Mouse (Mus musculus) erythroblast, embryonic 14.5 days (primary cell): ENCODE measurements around the gene Kcng1. TPM values are rescaled to one million over a fixed set of nuclear protein-coding genes. Genes with fewer than 3 reads are reported as not detected.

Experiments used
- H3K27me3 ChIP-seq: 2 replicates; pipeline ENCODE4 v1.6.1; 2012; ENCODE audit warnings: inconsistent platforms; ENCODE audit not compliant: control insufficient read depth
- H3K36me3 ChIP-seq: 2 replicates; pipeline ENCODE4 v1.6.1; 2012; ENCODE audit warnings: mild to moderate bottlenecking, inconsistent platforms; ENCODE audit not compliant: control insufficient read depth
- H3K4me1 ChIP-seq: 2 replicates; pipeline ENCODE4 v1.6.1; 2012; ENCODE audit warnings: inconsistent platforms; ENCODE audit not compliant: control insufficient read depth
- H3K4me3 ChIP-seq: replicated peaks from 2 replicates; pipeline ENCODE3; 2012; ENCODE audit warnings: moderate library complexity, mild to moderate bottlenecking, inconsistent platforms
- H3K9me3 ChIP-seq: 2 replicates; pipeline ENCODE4 v1.6.1; 2012; ENCODE audit warnings: low read length, inconsistent platforms, mixed read lengths; ENCODE audit not compliant: control insufficient read depth
- GATA1 ChIP-seq: IDR thresholded peaks from 2 replicates; pipeline ENCODE4 v1.6.1; 2012; ENCODE audit warnings: low read length, inconsistent platforms, mixed read lengths
- TAL1 ChIP-seq: IDR thresholded peaks from 3 replicates; pipeline ENCODE4 v1.6.1; 2012; ENCODE audit warnings: low read length, inconsistent platforms, mixed read lengths
- polyA plus RNA-seq: library from polyadenylated mRNA; stranded (reverse); fragments of >175 nt; gene quantifications from 2 replicates; pipeline ENCODE4 v1.2.3, GENCODE M21; 2012

Gene Kcng1
- polyA plus RNA-seq, 1 experiment, result not detected

DNA sequence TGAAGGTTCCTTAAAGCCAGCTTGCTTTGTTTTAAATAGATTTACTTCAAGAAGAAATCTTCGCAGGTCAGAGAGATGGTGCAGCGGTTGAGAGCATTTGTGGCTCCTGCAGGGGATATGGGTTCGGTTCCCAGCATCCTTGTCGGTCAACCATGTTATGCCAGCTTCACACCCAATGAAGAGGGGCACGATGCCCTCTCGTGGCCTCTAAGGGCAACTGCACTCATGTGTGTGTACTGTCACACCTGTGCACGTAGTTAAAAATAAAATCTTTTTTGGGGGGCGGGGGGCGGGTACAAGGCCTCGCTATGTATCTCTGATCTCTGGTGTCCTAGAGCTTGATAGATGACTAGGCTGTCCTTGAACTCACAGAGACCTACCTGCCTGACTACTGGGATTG is 15.0 kb upstream of the Kcng1 start:
- Histone ChIP-seq H3K36me3 (no peaks in the 10 kb centered on the region), H3K4me3 (no peak overlapping the region), H3K4me1 (no peaks in the 10 kb centered on the region), H3K9me3 (no peaks in the 10 kb centered on the region), H3K27me3 (peaks cover 9% of the 10 kb centered on the region)
- TF ChIP-seq GATA1 (no peak), TAL1 (no peak)

DNA sequence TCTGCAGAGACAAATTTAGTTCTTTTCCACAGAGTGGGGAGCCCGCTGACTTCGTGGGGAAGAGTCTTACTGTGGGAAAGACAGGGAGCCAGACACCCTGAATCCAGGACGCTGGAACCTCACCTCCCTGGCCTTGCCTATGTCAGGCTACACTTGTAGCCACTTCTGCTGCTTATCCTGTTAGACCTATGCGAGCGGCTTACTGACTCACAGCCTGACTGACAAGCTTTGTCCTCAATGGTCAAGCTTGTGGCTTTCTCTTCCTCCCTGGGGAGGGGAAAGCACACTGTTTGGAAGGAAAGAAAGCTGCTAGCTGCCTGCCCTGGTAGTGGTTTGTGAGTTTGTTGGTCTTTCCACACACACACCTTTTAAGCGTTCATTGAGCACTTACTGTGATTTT is 11.0 kb upstream of the Kcng1 start:
- no peak for TF ChIP-seq GATA1
- peaks cover 5% of the 10 kb centered on the region for H3K9me3 ChIP-seq
- peaks cover 9% of the 10 kb centered on the region for H3K27me3 ChIP-seq
- H3K4me1 ChIP-seq, result no peaks in the 10 kb centered on the region
- H3K36me3 ChIP-seq, result no peaks in the 10 kb centered on the region
- H3K4me3 ChIP-seq, result no peak overlapping the region

DNA sequence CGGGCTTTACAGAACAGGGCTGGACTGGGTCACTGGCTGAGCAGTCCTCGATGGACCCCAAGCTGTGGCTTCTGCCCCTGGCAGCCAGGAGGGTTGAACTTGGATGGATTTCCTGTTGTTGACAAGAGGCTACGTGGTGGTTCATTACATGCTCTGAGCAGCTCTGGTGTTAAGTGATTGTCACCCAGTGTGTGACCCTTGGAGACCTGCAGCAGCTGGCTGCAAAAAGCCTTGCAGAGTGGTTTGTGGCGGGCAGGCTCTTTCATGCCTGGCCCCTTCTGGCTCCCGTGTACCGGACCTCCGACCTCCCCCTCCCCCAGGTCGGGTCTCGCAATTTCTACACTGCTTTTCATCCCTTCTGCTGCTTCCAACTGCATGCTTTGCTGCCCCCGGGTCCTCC is 10.5 kb upstream of the Kcng1 start:
- peaks cover 9% of the 10 kb centered on the region for H3K27me3 ChIP-seq
- H3K4me1 ChIP-seq, result no peaks in the 10 kb centered on the region
- TF ChIP-seq TAL1, result no peak
- no peak overlapping the region for H3K4me3 ChIP-seq
- H3K36me3 ChIP-seq, result no peaks in the 10 kb centered on the region
- peaks cover 5% of the 10 kb centered on the region for H3K9me3 ChIP-seq

DNA sequence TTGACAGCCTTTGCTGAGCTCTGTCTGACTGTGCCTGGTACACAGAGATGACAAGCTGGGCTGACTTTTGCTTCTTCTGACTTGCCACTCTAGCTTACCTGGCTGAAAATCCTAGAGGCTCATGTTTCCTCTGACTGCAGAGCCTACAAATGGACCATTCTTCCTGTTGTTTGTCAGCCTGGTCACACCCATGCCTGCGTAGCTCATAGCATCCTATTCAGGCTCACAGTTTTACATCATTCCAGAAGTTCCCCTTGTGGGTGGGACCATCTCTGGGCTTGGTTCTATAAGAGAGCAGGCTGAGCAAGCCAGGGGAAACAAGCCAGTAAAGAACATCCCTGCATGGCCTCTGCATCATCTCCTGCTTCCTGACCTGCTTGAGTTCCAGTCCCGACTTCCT is 8.3 kb upstream of the Kcng1 start:
- no peaks in the 10 kb centered on the region for H3K4me1 ChIP-seq
- H3K9me3 ChIP-seq, result peaks cover 8% of the 10 kb centered on the region
- TF ChIP-seq GATA1 (no peak), TAL1 (no peak)
- H3K36me3 ChIP-seq, result no peaks in the 10 kb centered on the region
- H3K4me3 ChIP-seq, result no peak overlapping the region
- peaks cover 9% of the 10 kb centered on the region for H3K27me3 ChIP-seq

DNA sequence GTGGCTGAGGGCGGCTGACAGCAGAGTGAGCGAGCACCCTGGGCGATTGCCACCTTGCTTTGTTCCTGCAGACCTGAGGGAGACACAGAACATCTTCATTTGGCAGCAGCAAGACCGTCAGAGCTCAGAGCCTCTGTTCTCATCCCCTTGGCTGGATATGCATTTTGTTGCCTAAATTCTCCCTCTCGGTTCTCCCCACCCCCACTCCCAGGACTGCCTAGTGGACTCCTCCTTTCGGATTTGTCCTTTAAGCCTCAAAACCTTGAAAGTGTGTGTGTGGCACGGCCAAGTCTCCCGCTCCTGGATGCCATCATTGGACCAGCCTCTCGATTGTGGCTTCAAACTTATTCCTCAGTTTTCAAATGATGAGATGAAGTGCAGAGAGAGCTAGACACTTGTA is 7.5 kb upstream of the Kcng1 start:
- no peaks in the 10 kb centered on the region for H3K4me1 ChIP-seq
- TF ChIP-seq TAL1 (no peak), GATA1 (no peak)
- H3K27me3 ChIP-seq, result peaks cover 11% of the 10 kb centered on the region
- H3K9me3 ChIP-seq, result peaks cover 8% of the 10 kb centered on the region
- no peaks in the 10 kb centered on the region for H3K36me3 ChIP-seq
- H3K4me3 ChIP-seq, result no peak overlapping the region

DNA sequence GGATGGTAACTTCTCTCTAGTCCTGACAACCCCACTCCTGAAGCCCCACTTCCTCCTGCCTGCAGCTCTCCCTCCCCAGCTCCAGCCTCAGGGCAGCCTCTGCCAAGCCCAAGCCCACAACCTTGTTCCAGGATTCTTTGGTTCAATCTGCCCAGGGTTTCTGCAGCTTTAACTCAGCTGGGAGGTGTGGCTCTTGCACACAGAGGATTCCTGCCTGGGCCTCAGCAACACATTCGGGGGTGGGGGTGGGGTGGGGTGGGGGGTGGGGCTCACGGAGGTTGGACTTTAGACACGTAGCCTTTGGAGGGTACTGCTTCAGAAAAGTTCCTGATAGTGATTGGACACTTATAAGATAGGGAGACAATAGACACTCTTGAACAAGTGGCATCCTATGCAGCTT is 5.5 kb upstream of the Kcng1 start:
- TF ChIP-seq TAL1, result no peak
- TF ChIP-seq GATA1, result no peak
- H3K9me3 ChIP-seq, result peaks cover 8% of the 10 kb centered on the region
- H3K27me3 ChIP-seq, result peaks cover 19% of the 10 kb centered on the region
- H3K4me3 ChIP-seq, result no peak overlapping the region
- no peaks in the 10 kb centered on the region for H3K36me3 ChIP-seq
- no peaks in the 10 kb centered on the region for H3K4me1 ChIP-seq

DNA sequence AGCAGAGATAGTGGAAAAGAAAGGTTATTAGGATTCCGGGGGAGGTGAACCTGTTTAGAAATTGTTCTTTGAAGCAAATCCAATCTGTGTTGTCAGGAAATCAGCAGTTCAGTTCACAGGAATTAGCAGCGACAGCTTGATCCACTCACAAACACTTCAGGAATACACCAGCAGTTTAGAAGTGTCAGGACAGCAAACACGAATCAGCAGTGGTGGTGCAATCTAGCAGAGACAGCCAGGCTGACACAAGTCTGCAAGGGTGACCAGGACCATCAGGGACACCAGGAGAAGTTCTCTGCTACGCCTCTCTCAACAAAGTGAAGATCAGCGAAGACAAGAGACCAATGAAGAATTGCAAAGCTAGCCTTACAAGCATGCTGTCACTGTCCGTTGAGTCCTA is 3.6 kb upstream of the Kcng1 start:
- TF ChIP-seq GATA1 (no peak), TAL1 (no peak)
- H3K27me3 ChIP-seq, result peaks cover 37% of the 10 kb centered on the region
- no peaks in the 10 kb centered on the region for H3K36me3 ChIP-seq
- H3K9me3 ChIP-seq, result peaks cover 5% of the 10 kb centered on the region; the same call in 1 of the 2 replicates
- no peak overlapping the region for H3K4me3 ChIP-seq
- no peaks in the 10 kb centered on the region for H3K4me1 ChIP-seq

DNA sequence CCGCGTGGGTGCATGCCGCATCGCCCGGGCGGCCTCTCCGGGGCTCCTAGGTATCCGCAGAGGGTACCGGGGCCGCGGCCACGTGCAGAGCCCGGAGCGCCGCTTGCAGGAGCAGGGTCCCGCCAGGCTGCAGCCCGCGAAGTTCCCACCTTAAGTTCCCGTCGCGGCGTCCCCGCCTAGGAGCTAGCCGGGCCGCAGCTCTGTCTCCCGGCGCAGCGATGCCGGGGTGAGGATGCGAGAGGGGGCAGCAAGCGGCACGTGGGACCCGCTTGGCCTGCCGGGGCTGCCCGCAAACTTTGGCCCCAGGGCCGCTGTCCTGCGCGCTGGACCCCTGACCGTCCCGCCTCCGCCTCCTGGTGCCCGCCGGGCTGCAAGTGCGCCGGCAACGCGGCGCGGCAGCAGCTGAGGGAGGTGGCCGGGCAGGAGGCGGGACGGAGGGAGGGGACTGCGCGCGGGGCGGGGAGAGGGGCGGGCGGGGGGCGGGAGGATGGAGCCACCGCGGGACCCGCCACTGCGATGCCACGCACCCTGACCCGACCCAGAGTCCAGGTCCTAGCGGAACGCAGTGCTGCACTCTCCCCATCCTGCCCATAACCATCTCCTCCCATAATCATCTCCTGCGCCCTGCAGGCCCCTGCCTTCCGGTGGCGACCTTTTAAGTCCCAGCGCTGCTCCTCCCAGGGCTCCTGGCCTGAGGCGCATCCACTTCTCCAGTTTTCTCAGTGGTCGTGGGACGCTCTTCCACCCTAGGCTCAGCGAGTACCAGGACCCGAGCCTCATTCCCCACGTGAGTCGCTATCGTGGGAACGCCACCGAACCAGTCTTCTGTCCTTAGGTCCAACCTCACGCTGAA is 581 bp downstream of the Kcng1 start:
- no peaks in the 10 kb centered on the region for H3K4me1 ChIP-seq
- H3K4me3 ChIP-seq, result no peak overlapping the region
- H3K27me3 ChIP-seq, result peaks cover 68% of the 10 kb centered on the region
- H3K9me3 ChIP-seq, result peaks cover 3% of the 10 kb centered on the region; the same call in 1 of the 2 replicates
- no peaks in the 10 kb centered on the region for H3K36me3 ChIP-seq
- TF ChIP-seq GATA1 (no peak), TAL1 (no peak)

DNA sequence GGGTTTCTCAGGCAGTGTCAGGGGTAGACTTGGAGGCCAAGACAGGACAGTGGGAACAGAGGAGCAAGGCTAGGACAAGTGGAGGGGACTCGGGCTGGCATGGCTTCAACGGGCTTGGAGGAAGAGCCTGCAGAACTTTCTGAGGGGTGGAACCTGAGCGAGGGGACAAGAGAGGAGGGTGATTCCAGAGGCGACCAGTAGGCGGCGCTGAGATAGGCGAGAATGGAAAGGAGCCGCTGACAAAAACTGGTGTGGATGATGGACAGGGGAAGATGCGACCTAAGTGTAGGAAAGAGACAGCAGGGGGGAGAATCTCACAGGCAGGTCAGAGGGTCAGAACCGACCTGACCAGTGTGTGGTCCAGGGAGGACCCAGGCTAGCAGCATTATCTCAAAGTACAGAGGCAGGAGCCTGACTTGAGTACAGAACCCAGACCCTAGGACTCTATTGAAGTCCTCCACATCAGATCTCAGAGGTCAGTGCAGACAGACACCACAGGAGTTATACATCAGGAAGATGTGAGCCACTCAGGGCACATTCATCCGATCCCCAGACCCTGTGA is 7.1 kb downstream of the Kcng1 start:
- no peaks in the 10 kb centered on the region for H3K4me1 ChIP-seq
- H3K36me3 ChIP-seq, result no peaks in the 10 kb centered on the region
- TF ChIP-seq TAL1 (no peak), GATA1 (no peak)
- H3K27me3 ChIP-seq, result peaks cover 51% of the 10 kb centered on the region
- H3K9me3 ChIP-seq, result no peaks in the 10 kb centered on the region
- no peak overlapping the region for H3K4me3 ChIP-seq
